Mouse (Mus musculus) left cerebral cortex, postnatal 36 days (tissue): ENCODE data around the gene Ehd4. TPM values are rescaled to one million over a fixed set of nuclear protein-coding genes. Genes with fewer than 3 reads are reported as not detected.
A peak's percentile ranks its signal among the peaks of the same experiment; 100 is the strongest.

Experiments used
- DNase-seq, 2 experiments: peaks; one replicate each; pipeline ENCODE4 v3.0.0; 2021 to 2022; ENCODE audit warnings: low spot score in 2 of 2, mixed read lengths in 1 of 2
- intact Hi-C: fragments of 180-260 bp; cut with DNase I; formaldehyde crosslinking; loops from one replicate; pipeline ENCODE4 v1.15.1; 2025
- total RNA-seq, 2 experiments: library from RNA; stranded (reverse); gene quantifications; 2 replicates each; pipeline ENCODE4 v1.2.3; 2021

Gene Ehd4
- total RNA-seq, 2 experiments from 2014 or later: 11.3 to 12.9 TPM

- intact Hi-C loops: no loop called here
- peak in 1 of 2 experiments; percentile 37 for DNase-seq
Observed at GRCm38 (mm10) chr2:120049632-120050274, 104.7 kb downstream of the Ehd4 start.

- DNase-seq: no peak
- intact Hi-C loops: no loop called here
Observed at GRCm38 (mm10) chr2:120048173-120048572, 106.2 kb downstream of the Ehd4 start.

GRCm38 (mm10) chr2:120046486-120047310 lies 107.7 kb downstream of the Ehd4 start:
- intact Hi-C loops: no loop called here
- peak; percentile 60 to 66 for DNase-seq

GRCm38 (mm10) chr2:120044676-120045075 lies 109.7 kb downstream of the Ehd4 start:
- intact Hi-C loops: loop anchor here (1.0 kb wide), 1 partner anchor 25 kb away; no protein-coding TSS in a partner anchor
- DNase-seq: no peak

- peak; percentile 63 to 75 for DNase-seq
- intact Hi-C loops: loop anchor here (1.0 kb wide), 1 partner anchor 25 kb away; no protein-coding TSS in a partner anchor
Observed at GRCm38 (mm10) chr2:120044101-120044603, 110.3 kb downstream of the Ehd4 start.

- DNase-seq: no peak
- intact Hi-C loops: no loop called here
Observed at GRCm38 (mm10) chr2:120040991-120041390, 113.4 kb downstream of the Ehd4 start.

Other genes starting within 250 kb of the Ehd4 start
- gene Mapkbp1, start 181.9 kb downstream of the Ehd4 start, total RNA-seq: 10 to 100 TPM; 41.6 to 66.9 TPM
- gene Jmjd7, start 127.1 kb downstream of the Ehd4 start, total RNA-seq: 1 to 10 TPM; 3.4 to 4.8 TPM
- under 1 TPM in 1 of 2 experiments, not detected in 1; 0.84 TPM for gene Gm28042, start 127.1 kb downstream of the Ehd4 start, total RNA-seq
- 1 to 10 TPM; 1.4 to 3.7 TPM for gene Pla2g4b, start 121.2 kb downstream of the Ehd4 start, total RNA-seq
- gene Pla2g4e, start 90.7 kb upstream of the Ehd4 start, total RNA-seq: 10 to 100 TPM; 18.5 to 21.7 TPM
- under 1 TPM in 1 of 2 experiments, not detected in 1; 0.11 TPM for gene Pla2g4d, start 134.6 kb upstream of the Ehd4 start, total RNA-seq
- not detected for gene Pla2g4f, start 159.6 kb upstream of the Ehd4 start, total RNA-seq
- 10 to 100 TPM; 65.5 to 74.3 TPM for gene Vps39, start 198.5 kb upstream of the Ehd4 start, total RNA-seq
- gene Ganc, start 249.3 kb upstream of the Ehd4 start, total RNA-seq: 10 to 100 TPM; 14.2 to 15.0 TPM
- gene Tmem87a, start 249.5 kb upstream of the Ehd4 start, total RNA-seq: 10 to 100 TPM; 35.1 to 40.0 TPM